Mouse (Mus musculus) liver, adult 2 months (tissue): ENCODE results near the gene Rhobtb1.

Experiments used
- CTCF ChIP-seq: fragments of 200-500 bp; IDR thresholded peaks from 2 replicates; pipeline ENCODE4 v1.5.1; 2011; ENCODE audit warnings: low read depth, low read length, control low read depth
- POLR2A ChIP-seq: fragments of 200-500 bp; IDR thresholded peaks from 2 replicates; pipeline ENCODE4 v1.6.1; 2011; ENCODE audit warnings: low read length, control low read depth; ENCODE audit not compliant: insufficient read depth; ENCODE audit errors: extremely low read depth

DNA sequence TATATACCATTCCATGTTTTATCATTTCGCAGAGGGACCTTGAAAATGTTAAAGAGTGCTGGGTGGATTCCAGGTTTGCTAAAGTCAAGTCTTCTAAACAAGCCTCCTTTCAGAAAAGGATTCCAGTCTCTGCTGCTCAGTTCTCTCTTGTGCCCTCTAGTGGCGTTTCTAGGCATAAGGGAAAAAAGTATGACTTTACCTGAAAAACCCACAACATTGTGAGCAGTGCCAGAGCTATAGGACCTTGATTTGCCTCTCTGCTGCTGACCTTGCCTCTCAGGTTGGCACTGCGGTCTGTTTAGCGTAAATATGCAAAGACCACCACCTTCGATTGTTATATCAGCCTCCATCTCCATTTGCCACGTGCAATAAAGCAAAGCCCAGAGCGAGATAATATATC is 13.9 kb downstream of the Rhobtb1 start:
- TF ChIP-seq CTCF (peak; percentile 48), POLR2A (no peak)
